Mouse (Mus musculus): ENCODE measurements around the gene Kcnrg.

DNA sequence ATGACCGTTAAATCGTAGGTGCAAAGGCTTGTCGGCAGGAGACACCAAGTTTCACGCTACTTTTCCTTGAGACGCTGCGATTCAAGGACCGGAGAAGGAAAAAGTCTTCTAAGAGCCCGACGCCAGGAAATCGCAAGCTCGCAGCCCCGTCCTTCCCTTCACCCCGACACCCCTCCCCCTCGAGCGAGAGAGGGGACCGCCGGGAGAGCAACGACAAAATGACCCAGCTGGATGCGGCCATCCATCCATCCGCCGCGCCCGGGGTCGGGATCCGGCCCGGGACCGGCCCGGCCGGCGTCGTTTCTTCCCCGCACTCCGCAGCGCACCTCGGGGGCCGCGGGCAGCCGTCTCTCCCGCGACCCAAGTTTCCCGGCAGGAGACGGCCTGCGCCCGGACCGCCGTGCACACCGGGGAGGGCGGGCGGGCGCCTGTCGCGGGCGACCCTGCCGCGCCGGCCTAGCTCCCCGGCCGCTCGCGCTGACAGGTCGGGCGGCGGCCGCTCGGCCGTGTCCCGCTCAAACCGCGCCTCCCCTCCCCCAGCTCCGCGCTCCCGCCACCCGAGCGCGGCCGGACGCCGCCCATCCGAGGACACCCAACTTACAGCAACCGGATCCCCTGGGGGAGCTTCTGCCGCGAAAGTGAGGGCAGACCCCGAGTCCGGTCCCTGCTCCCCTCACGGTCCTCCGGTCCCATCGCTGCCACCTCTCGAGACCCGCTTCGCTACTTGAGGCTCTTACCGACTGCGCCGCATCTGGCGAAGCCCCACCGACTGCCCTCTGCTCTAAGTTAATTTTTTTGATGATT is 40.8 kb downstream of the Kcnrg start:
- TF ChIP-seq CTCF (IDR thresholded peaks at IDR 0.05; ENCODE audit: low read depth) = no peak
- TF ChIP-seq EP300 (IDR thresholded peaks at IDR 0.05; ENCODE audit: low read depth) = no peak
